Mouse (Mus musculus): ENCODE results near the gene Dis3l2. TPM values are rescaled to one million over a fixed set of nuclear protein-coding genes. Genes with fewer than 3 reads are reported as not detected.

The Dis3l2 gene
- polyA plus RNA-seq, 1 experiment from 2014 or later = 37.7 TPM

- WGBS = 57% methylated on average over 16 of the region's 16 CpGs
- Histone ChIP-seq H3K36me3 (ENCODE audit: control insufficient read depth, insufficient read depth, low read length) (no peaks in the 10 kb centered on the region), H3K4me3 (ENCODE audit: low read depth, low read length) (no peak overlapping the region), H3K9me3 (ENCODE audit: control insufficient read depth, low read length) (no peaks in the 10 kb centered on the region), H3K4me1 (ENCODE audit: control insufficient read depth, insufficient read depth, low read length) (no peaks in the 10 kb centered on the region), H3K9ac (ENCODE audit: low read length) (no peak overlapping the region), H3K4me2 (ENCODE audit: low read depth) (no peak overlapping the region), H3K27ac (ENCODE audit: low read depth, low read length) (no peak overlapping the region), H3K27me3 (ENCODE audit: control insufficient read depth, insufficient read depth, low read length) (no peaks in the 10 kb centered on the region)
- ATAC-seq (ENCODE audit: insufficient read depth, low FRiP score, low TSS enrichment) (no peak), DNase-seq (ENCODE audit: low spot score) (no peak)
Measured at GRCm38 (mm10) chr1:87070720-87071119, 367.1 kb downstream of the Dis3l2 start.

- Histone ChIP-seq H3K27me3 (ENCODE audit: control insufficient read depth, insufficient read depth, low read length) (no peaks in the 10 kb centered on the region), H3K4me2 (ENCODE audit: low read depth) (no peak overlapping the region), H3K9me3 (ENCODE audit: control insufficient read depth, low read length) (no peaks in the 10 kb centered on the region), H3K27ac (ENCODE audit: low read depth, low read length) (no peak overlapping the region), H3K4me1 (ENCODE audit: control insufficient read depth, insufficient read depth, low read length) (no peaks in the 10 kb centered on the region), H3K4me3 (ENCODE audit: low read depth, low read length) (no peak overlapping the region), H3K36me3 (ENCODE audit: control insufficient read depth, insufficient read depth, low read length) (no peaks in the 10 kb centered on the region), H3K9ac (ENCODE audit: low read length) (no peak overlapping the region)
- DNase-seq (ENCODE audit: low spot score) = no peak
- ATAC-seq (ENCODE audit: insufficient read depth, low FRiP score, low TSS enrichment) = no peak
- 87% methylated on average over 8 of the region's 8 CpGs for WGBS
Measured at GRCm38 (mm10) chr1:87073776-87074175, 370.2 kb downstream of the Dis3l2 start.

GRCm38 (mm10) chr1:87086196-87086595 is 382.6 kb downstream of the Dis3l2 start:
- Histone ChIP-seq H3K9ac (ENCODE audit: low read length) (no peak overlapping the region), H3K36me3 (ENCODE audit: control insufficient read depth, insufficient read depth, low read length) (no peaks in the 10 kb centered on the region), H3K27me3 (ENCODE audit: control insufficient read depth, insufficient read depth, low read length) (no peaks in the 10 kb centered on the region), H3K9me3 (ENCODE audit: control insufficient read depth, low read length) (no peaks in the 10 kb centered on the region), H3K27ac (ENCODE audit: low read depth, low read length) (no peak overlapping the region), H3K4me3 (ENCODE audit: low read depth, low read length) (no peak overlapping the region), H3K4me1 (ENCODE audit: control insufficient read depth, insufficient read depth, low read length) (no peaks in the 10 kb centered on the region), H3K4me2 (ENCODE audit: low read depth) (no peak overlapping the region)
- ATAC-seq (ENCODE audit: insufficient read depth, low FRiP score, low TSS enrichment) (no peak), DNase-seq (ENCODE audit: low spot score) (no peak)
- WGBS = 79% methylated on average over 4 of the region's 4 CpGs

GRCm38 (mm10) chr1:87086964-87087363 is 383.4 kb downstream of the Dis3l2 start:
- 70% methylated on average over 17 of the region's 17 CpGs for WGBS
- H3K4me1 ChIP-seq (ENCODE audit: control insufficient read depth, insufficient read depth, low read length) = no peaks in the 10 kb centered on the region
- ATAC-seq (ENCODE audit: insufficient read depth, low FRiP score, low TSS enrichment) (no peak), DNase-seq (ENCODE audit: low spot score) (no peak)
- H3K4me3 ChIP-seq (ENCODE audit: low read depth, low read length) = no peak overlapping the region
- no peak overlapping the region for H3K27ac ChIP-seq (ENCODE audit: low read depth, low read length)
- H3K9me3 ChIP-seq (ENCODE audit: control insufficient read depth, low read length) = no peaks in the 10 kb centered on the region
- H3K36me3 ChIP-seq (ENCODE audit: control insufficient read depth, insufficient read depth, low read length) = no peaks in the 10 kb centered on the region
- H3K9ac ChIP-seq (ENCODE audit: low read length) = no peak overlapping the region
- H3K27me3 ChIP-seq (ENCODE audit: control insufficient read depth, insufficient read depth, low read length) = no peaks in the 10 kb centered on the region
- H3K4me2 ChIP-seq (ENCODE audit: low read depth) = no peak overlapping the region

- DNase-seq (ENCODE audit: low spot score) (no peak), ATAC-seq (ENCODE audit: insufficient read depth, low FRiP score, low TSS enrichment) (no peak)
- H3K4me3 ChIP-seq (ENCODE audit: low read depth, low read length) = no peak overlapping the region
- H3K4me2 ChIP-seq (ENCODE audit: low read depth) = no peak overlapping the region
- no peak overlapping the region for H3K27ac ChIP-seq (ENCODE audit: low read depth, low read length)
- H3K9me3 ChIP-seq (ENCODE audit: control insufficient read depth, low read length) = no peaks in the 10 kb centered on the region
- H3K36me3 ChIP-seq (ENCODE audit: control insufficient read depth, insufficient read depth, low read length) = no peaks in the 10 kb centered on the region
- H3K9ac ChIP-seq (ENCODE audit: low read length) = no peak overlapping the region
- no peaks in the 10 kb centered on the region for H3K27me3 ChIP-seq (ENCODE audit: control insufficient read depth, insufficient read depth, low read length)
- H3K4me1 ChIP-seq (ENCODE audit: control insufficient read depth, insufficient read depth, low read length) = no peaks in the 10 kb centered on the region
- WGBS = 85% methylated on average over 11 of the region's 11 CpGs
Measured at GRCm38 (mm10) chr1:87089251-87089650, 385.6 kb downstream of the Dis3l2 start.

GRCm38 (mm10) chr1:87089828-87090227 is 386.2 kb downstream of the Dis3l2 start, which contains the start of gene Alppl2:
Alppl2 (minus strand) TSS chr1:87089928.
- no peaks in the 10 kb centered on the region for H3K9me3 ChIP-seq (ENCODE audit: control insufficient read depth, low read length)
- WGBS = 78% methylated on average over 4 of the region's 4 CpGs
- no peak for ATAC-seq (ENCODE audit: insufficient read depth, low FRiP score, low TSS enrichment)

GRCm38 (mm10) chr1:87095642-87096041 is 392.0 kb downstream of the Dis3l2 start:
- Histone ChIP-seq H3K36me3 (ENCODE audit: control insufficient read depth, insufficient read depth, low read length) (no peaks in the 10 kb centered on the region), H3K27ac (ENCODE audit: low read depth, low read length) (no peak overlapping the region), H3K4me1 (ENCODE audit: control insufficient read depth, insufficient read depth, low read length) (no peaks in the 10 kb centered on the region), H3K27me3 (ENCODE audit: control insufficient read depth, insufficient read depth, low read length) (0 out of 2 replicates have a peak, but pooled peaks cover 2% of the 10 kb centered on the region), H3K9ac (ENCODE audit: low read length) (no peak overlapping the region), H3K4me3 (ENCODE audit: low read depth, low read length) (no peak overlapping the region), H3K4me2 (ENCODE audit: low read depth) (no peak overlapping the region), H3K9me3 (ENCODE audit: control insufficient read depth, low read length) (no peaks in the 10 kb centered on the region)
- DNase-seq (ENCODE audit: low spot score) (no peak), ATAC-seq (ENCODE audit: insufficient read depth, low FRiP score, low TSS enrichment) (no peak)
- WGBS = 83% methylated on average over 8 of the region's 8 CpGs

More at GRCm38 (mm10) chr1:87089828-87090227, 386.2 kb downstream of the Dis3l2 start, which contains the start of gene Alppl2:
- no peaks in the 10 kb centered on the region for H3K4me1 ChIP-seq (ENCODE audit: control insufficient read depth, insufficient read depth, low read length)
- DNase-seq (ENCODE audit: low spot score) = no peak
- H3K9ac ChIP-seq (ENCODE audit: low read length) = no peak within 1 kb of the TSS
- H3K4me2 ChIP-seq (ENCODE audit: low read depth) = no peak within 1 kb of the TSS
- no peak within 1 kb of the TSS for H3K4me3 ChIP-seq (ENCODE audit: low read depth, low read length)
- no peak within 1 kb of the TSS for H3K27ac ChIP-seq (ENCODE audit: low read depth, low read length)
- H3K27me3 ChIP-seq (ENCODE audit: control insufficient read depth, insufficient read depth, low read length) = no peaks in the 10 kb centered on the region
- H3K36me3 ChIP-seq (ENCODE audit: control insufficient read depth, insufficient read depth, low read length) = no peaks in the 10 kb centered on the region

- Histone ChIP-seq H3K4me3 (ENCODE audit: low read depth, low read length) (no peak overlapping the region), H3K9me3 (ENCODE audit: control insufficient read depth, low read length) (no peaks in the 10 kb centered on the region), H3K27me3 (ENCODE audit: control insufficient read depth, insufficient read depth, low read length) (0 out of 2 replicates have a peak, but pooled peaks cover 2% of the 10 kb centered on the region), H3K36me3 (ENCODE audit: control insufficient read depth, insufficient read depth, low read length) (no peaks in the 10 kb centered on the region), H3K4me2 (ENCODE audit: low read depth) (no peak overlapping the region), H3K27ac (ENCODE audit: low read depth, low read length) (no peak overlapping the region), H3K4me1 (ENCODE audit: control insufficient read depth, insufficient read depth, low read length) (no peaks in the 10 kb centered on the region), H3K9ac (ENCODE audit: low read length) (0 out of 2 replicates have a peak overlapping the region, but pooled peaks have one; percentile 18)
- DNase-seq (ENCODE audit: low spot score) (peak; percentile 80), ATAC-seq (ENCODE audit: insufficient read depth, low FRiP score, low TSS enrichment) (peak; percentile 76)
- 15% methylated on average over 29 of the region's 30 CpGs for WGBS
Measured at GRCm38 (mm10) chr1:87098358-87098975, 394.9 kb downstream of the Dis3l2 start.
